Mouse (Mus musculus): Measurements from ENCODE around the gene Slc2a3.

DNA sequence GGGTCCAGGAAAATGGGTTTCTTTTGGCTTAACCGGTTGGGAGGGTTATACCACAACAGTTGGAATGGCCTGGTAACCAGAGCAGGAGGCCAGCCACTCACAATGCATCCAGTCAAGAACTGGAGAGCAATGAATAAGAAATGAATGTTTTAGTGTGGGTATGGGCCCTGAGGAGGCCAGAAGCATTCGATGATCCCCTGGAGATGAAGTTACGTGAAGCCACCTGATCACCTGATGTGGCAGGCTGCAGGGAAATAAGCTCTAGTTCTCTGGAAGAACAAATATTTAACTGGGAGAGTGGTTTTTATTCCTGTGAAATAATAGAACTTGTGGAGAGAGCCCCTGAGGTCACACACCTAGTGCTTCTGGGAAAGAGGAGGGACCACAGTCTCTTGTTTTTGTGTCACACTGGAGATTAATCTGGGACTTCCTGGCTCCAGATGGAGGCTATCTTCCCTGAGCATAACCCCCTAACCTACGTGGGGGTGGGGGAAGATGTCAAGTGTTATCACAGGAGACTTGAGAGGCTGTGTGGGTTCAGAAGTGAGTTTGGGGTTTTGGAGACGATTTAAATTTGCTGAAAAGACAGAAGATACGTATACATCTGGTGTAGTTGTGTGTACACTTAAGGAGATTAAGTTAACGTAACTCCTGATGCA, 86.6 kb downstream of the Slc2a3 start:
- no peak for TF ChIP-seq CTCF (IDR thresholded peaks at IDR 0.05; ENCODE audit: low read depth, low read length)
- TF ChIP-seq GATA1 (IDR thresholded peaks at IDR 0.05; ENCODE audit: borderline replicate concordance, low read length): no peak
- TF ChIP-seq TAL1 (conservative IDR thresholded peaks at IDR 0.05; ENCODE audit: low read depth, low read length): no peak
- no peak for TF ChIP-seq POLR2AphosphoS5 (IDR thresholded peaks at IDR 0.05; ENCODE audit: insufficient replicate concordance, low read depth, low read length)

Measured in G1E (cell line).